Mouse (Mus musculus) cerebellum, adult 9-11 months (tissue): ENCODE data around the gene Suclg2.
A peak's percentile ranks its signal among the peaks of the same experiment; 100 is the strongest.

Source experiments
- DNase-seq: peaks from one replicate; pipeline ENCODE4 v3.0.0; 2022

Suclg2 gene

GRCm38 (mm10) chr6:95445036-95445435, 273.6 kb downstream of the Suclg2 start:
- DNase-seq: peak; percentile 12
